Comparison of ENCODE assay signal across 31 mouse cellular contexts in genomic region chr10:29324817-29325216, GRCm38 (mm10).
"Had no signal": no experiment of that assay in that cellular context is flagged by ENCODE, and none has a peak within 500 bp of the region (broad histone marks: within the 10 kb centered on the region; RNA-seq: fewer than 3 reads in every experiment).

No protein-coding gene starts in this region.

- H3K4me2 ChIP-seq: limb, embryonic 12.5 days; limb, embryonic 13.5 days; limb, embryonic 15.5 days; liver, embryonic 11.5 days; liver, embryonic 12.5 days; liver, embryonic 13.5 days; liver, embryonic 15.5 days; lung, embryonic 14.5 days; lung, embryonic 15.5 days; midbrain, embryonic 11.5 days; midbrain, embryonic 12.5 days; midbrain, embryonic 13.5 days; midbrain, embryonic 15.5 days had no signal

- DNase-seq: left cerebral cortex, postnatal 4 days; liver; liver, embryonic 13.5 days; liver, postnatal 0 days; lung, adult 18-20 months; lung, adult 2 months; lung, embryonic 14.5 days; lung, postnatal 10 days; lung, postnatal 14 days; lung, postnatal 36 days; lung, postnatal 4 days; midbrain, embryonic 14.5 days had no signal

- H3K36me3 ChIP-seq: limb, embryonic 10.5 days; limb, embryonic 12.5 days; limb, embryonic 13.5 days; limb, embryonic 15.5 days; liver, embryonic 13.5 days; liver, embryonic 15.5 days; lung, embryonic 15.5 days; midbrain, embryonic 12.5 days; midbrain, embryonic 13.5 days; midbrain, embryonic 15.5 days had no signal

- H3K4me1 ChIP-seq: limb, embryonic 10.5 days; limb, embryonic 12.5 days; limb, embryonic 13.5 days; limb, embryonic 15.5 days; liver, embryonic 12.5 days; liver, embryonic 13.5 days; liver, embryonic 15.5 days; lung, embryonic 15.5 days; megakaryocyte, embryonic 14.5 days; midbrain, embryonic 10.5 days; midbrain, embryonic 12.5 days; midbrain, embryonic 13.5 days; midbrain, embryonic 15.5 days had no signal

- H3K4me3 ChIP-seq: limb, embryonic 10.5 days; limb, embryonic 12.5 days; limb, embryonic 13.5 days; limb, embryonic 15.5 days; liver, embryonic 12.5 days; liver, embryonic 13.5 days; liver, embryonic 15.5 days; lung, embryonic 15.5 days; megakaryocyte, embryonic 14.5 days; midbrain, embryonic 10.5 days; midbrain, embryonic 12.5 days; midbrain, embryonic 13.5 days; midbrain, embryonic 15.5 days; myocyte had no signal

- H3K27me3 ChIP-seq: limb, embryonic 12.5 days; limb, embryonic 13.5 days; limb, embryonic 15.5 days; liver, embryonic 12.5 days; liver, embryonic 13.5 days; liver, embryonic 15.5 days; lung, embryonic 15.5 days; megakaryocyte, embryonic 14.5 days; midbrain, embryonic 12.5 days; midbrain, embryonic 13.5 days; midbrain, embryonic 15.5 days had no signal

- H3K9ac ChIP-seq: limb, embryonic 12.5 days; limb, embryonic 13.5 days; limb, embryonic 15.5 days; liver, embryonic 12.5 days; liver, embryonic 13.5 days; liver, embryonic 14.5 days; liver, embryonic 15.5 days; liver, postnatal 0 days; lung, embryonic 14.5 days; lung, embryonic 15.5 days; midbrain, embryonic 12.5 days; midbrain, embryonic 13.5 days; midbrain, embryonic 15.5 days had no signal

- H3K27ac ChIP-seq: limb, embryonic 10.5 days; limb, embryonic 12.5 days; limb, embryonic 13.5 days; limb, embryonic 15.5 days; liver, embryonic 12.5 days; liver, embryonic 13.5 days; liver, embryonic 14.5 days; liver, embryonic 15.5 days; lung, embryonic 15.5 days; macrophage; midbrain, embryonic 10.5 days; midbrain, embryonic 12.5 days; midbrain, embryonic 13.5 days; midbrain, embryonic 15.5 days had no signal

- ATAC-seq: liver, embryonic 12.5 days; liver, postnatal 0 days; lung, postnatal 0 days; midbrain, embryonic 13.5 days; midbrain, embryonic 15.5 days; midbrain, embryonic 16.5 days had no signal

- H3K9me3 ChIP-seq: limb, embryonic 10.5 days; limb, embryonic 12.5 days; limb, embryonic 13.5 days; limb, embryonic 15.5 days; liver, embryonic 12.5 days; liver, embryonic 13.5 days; liver, embryonic 15.5 days; lung, embryonic 15.5 days; megakaryocyte, embryonic 14.5 days; midbrain, embryonic 10.5 days; midbrain, embryonic 12.5 days; midbrain, embryonic 13.5 days; midbrain, embryonic 15.5 days had no signal
